Mouse (Mus musculus): ENCODE measurements around the gene Lrmp.
"Not testable (repeated sequence)": the region's sequence is repeated elsewhere in the genome, so short reads cannot be mapped to it uniquely, and the experiment has no call there.

Lrmp gene

GRCm38 (mm10) chr6:145091998-145092397 is 23.5 kb upstream of the Lrmp start:
- H3K4me1 ChIP-seq (replicated peaks; ENCODE audit: low read depth, low read length), result peaks cover 57% of the 10 kb centered on the region
- H3K9me3 ChIP-seq (ENCODE audit: low read length), result no peaks in the 10 kb centered on the region
- 0 out of 2 replicates have a peak overlapping the region, but pooled peaks have one; percentile 5 for H3K4me3 ChIP-seq (replicated peaks; ENCODE audit: low read length)
- H3K36me3 ChIP-seq (ENCODE audit: insufficient read depth, low read length), result no peaks in the 10 kb centered on the region
- H3K27me3 ChIP-seq (ENCODE audit: insufficient read depth, low read length), result no peaks in the 10 kb centered on the region
- TF ChIP-seq POU5F1 (IDR thresholded peaks at IDR 0.05; ENCODE audit: borderline replicate concordance, low read length) (no peak), CTCF (conservative IDR thresholded peaks at IDR 0.05; ENCODE audit: low read length) (no peak), NANOG (IDR thresholded peaks at IDR 0.05; ENCODE audit: borderline replicate concordance, low read length) (no peak)

DNA sequence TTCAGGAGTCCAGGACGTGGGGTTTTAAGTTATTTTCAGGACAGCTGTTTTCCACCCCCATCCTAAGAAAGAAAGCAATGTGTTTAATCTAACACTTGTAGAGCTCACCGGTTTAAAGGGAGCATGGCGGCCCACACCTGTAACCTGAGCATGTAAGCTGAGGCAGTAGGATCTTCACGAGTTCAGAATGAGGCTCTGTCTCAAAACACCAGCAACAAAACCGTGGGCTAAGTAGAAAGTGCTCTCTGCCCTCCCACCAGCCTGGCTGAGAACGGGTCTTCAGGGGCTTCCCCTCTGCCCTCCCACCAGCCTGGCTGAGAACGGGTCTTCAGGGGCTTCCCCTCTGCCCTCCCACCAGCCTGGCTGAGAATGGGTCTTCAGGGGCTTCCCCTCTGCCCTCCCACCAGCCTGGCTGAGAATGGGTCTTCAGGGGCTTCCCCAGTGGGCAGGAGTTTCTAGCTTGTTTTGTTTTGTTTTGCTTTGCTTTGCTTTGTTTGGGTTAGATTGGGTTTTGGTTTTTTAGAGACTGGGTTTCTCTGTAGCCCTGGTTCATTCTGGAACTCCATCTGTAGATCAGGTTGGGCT is 22.3 kb upstream of the Lrmp start:
- H3K27me3 ChIP-seq (ENCODE audit: insufficient read depth, low read length), result not testable (repeated sequence)

GRCm38 (mm10) chr6:145094431-145094830 is 21.0 kb upstream of the Lrmp start:
- peaks cover 5% of the 10 kb centered on the region for H3K9me3 ChIP-seq (ENCODE audit: low read length)
- no peak for TF ChIP-seq CTCF (conservative IDR thresholded peaks at IDR 0.05; ENCODE audit: low read length)
- TF ChIP-seq NANOG (IDR thresholded peaks at IDR 0.05; ENCODE audit: borderline replicate concordance, low read length), result no peak
- no peak for TF ChIP-seq POU5F1 (IDR thresholded peaks at IDR 0.05; ENCODE audit: borderline replicate concordance, low read length)
- no peaks in the 10 kb centered on the region for H3K36me3 ChIP-seq (ENCODE audit: insufficient read depth, low read length)
- H3K27me3 ChIP-seq (ENCODE audit: insufficient read depth, low read length), result no peaks in the 10 kb centered on the region
- H3K4me3 ChIP-seq (replicated peaks; ENCODE audit: low read length), result 0 out of 2 replicates have a peak overlapping the region, but pooled peaks have one; percentile 2
- H3K4me1 ChIP-seq (replicated peaks; ENCODE audit: low read depth, low read length), result peaks cover 50% of the 10 kb centered on the region

More for the DNA sequence above, 22.3 kb upstream of the Lrmp start:
- H3K9me3 ChIP-seq (ENCODE audit: low read length); H3K4me3 ChIP-seq (replicated peaks; ENCODE audit: low read length); H3K36me3 ChIP-seq (ENCODE audit: insufficient read depth, low read length): not testable (repeated sequence)
- H3K4me1 ChIP-seq (replicated peaks; ENCODE audit: low read depth, low read length), result peaks cover 57% of the 10 kb centered on the region

DNA sequence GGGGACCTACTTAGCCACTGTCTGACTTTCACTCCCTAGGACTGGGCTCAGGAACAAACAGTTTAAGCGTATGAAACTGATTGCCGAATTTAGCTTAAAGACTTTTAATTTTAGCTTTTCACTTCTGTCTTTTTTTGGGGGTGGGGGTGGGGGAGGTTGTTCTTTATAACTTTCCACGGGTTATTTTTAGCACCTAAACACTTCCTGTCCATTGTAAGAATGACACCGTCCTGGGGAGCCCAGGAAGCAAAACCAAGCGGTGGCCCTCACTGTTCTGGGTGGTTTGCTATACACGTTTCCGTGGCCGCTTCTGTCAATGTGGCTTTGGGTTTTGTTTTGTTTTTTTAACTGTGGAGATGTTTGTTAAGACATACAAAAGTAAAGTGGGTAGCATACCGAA is 14.5 kb upstream of the Lrmp start:
- TF ChIP-seq POU5F1 (IDR thresholded peaks at IDR 0.05; ENCODE audit: borderline replicate concordance, low read length) (no peak), CTCF (conservative IDR thresholded peaks at IDR 0.05; ENCODE audit: low read length) (no peak), NANOG (IDR thresholded peaks at IDR 0.05; ENCODE audit: borderline replicate concordance, low read length) (no peak)
- H3K4me1 ChIP-seq (replicated peaks; ENCODE audit: low read depth, low read length), result peaks cover 34% of the 10 kb centered on the region
- H3K36me3 ChIP-seq (ENCODE audit: insufficient read depth, low read length), result no peaks in the 10 kb centered on the region
- peaks cover 5% of the 10 kb centered on the region for H3K9me3 ChIP-seq (ENCODE audit: low read length)
- H3K27me3 ChIP-seq (ENCODE audit: insufficient read depth, low read length), result no peaks in the 10 kb centered on the region
- H3K4me3 ChIP-seq (replicated peaks; ENCODE audit: low read length), result peak overlapping the region; percentile 37

DNA sequence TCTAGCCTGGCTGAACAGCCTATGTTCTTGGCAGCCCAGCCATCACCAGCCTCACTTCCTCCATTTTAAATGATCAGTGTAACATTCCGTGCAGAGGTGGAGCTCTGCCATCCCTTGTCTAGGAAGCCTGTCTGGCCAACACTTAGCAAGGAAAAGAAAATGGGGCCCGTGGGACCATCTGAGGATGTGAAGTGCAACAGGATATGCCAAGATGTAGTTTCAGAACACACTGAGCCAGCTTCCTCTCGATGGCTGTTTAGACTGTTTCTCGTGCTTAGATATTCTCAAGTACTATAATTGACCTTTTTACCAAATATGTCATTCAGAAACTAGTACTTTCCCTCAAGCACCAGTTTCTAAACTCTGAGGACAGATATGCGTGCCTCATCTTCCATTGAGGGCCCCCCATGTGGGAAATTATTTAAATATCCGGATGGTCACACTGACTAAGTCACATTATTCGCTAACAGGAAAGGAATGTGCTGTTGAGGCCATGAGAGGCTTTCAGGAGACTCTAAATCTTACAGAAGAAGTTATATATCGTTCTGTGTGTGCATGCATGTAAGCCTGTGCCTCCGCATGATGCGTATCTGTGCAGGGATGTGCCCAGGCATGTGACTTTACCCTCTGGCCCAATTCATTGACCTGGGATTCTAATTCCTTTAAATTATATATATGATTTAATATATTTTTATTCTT is 11.1 kb upstream of the Lrmp start:
- H3K4me3 ChIP-seq (replicated peaks; ENCODE audit: low read length), result no peak overlapping the region
- H3K27me3 ChIP-seq (ENCODE audit: insufficient read depth, low read length), result no peaks in the 10 kb centered on the region
- TF ChIP-seq POU5F1 (IDR thresholded peaks at IDR 0.05; ENCODE audit: borderline replicate concordance, low read length) (no peak), NANOG (IDR thresholded peaks at IDR 0.05; ENCODE audit: borderline replicate concordance, low read length) (no peak), CTCF (conservative IDR thresholded peaks at IDR 0.05; ENCODE audit: low read length) (no peak)
- no peaks in the 10 kb centered on the region for H3K36me3 ChIP-seq (ENCODE audit: insufficient read depth, low read length)
- no peaks in the 10 kb centered on the region for H3K9me3 ChIP-seq (ENCODE audit: low read length)
- peaks cover 46% of the 10 kb centered on the region for H3K4me1 ChIP-seq (replicated peaks; ENCODE audit: low read depth, low read length)

GRCm38 (mm10) chr6:145105439-145105838 is 10.0 kb upstream of the Lrmp start:
- Histone ChIP-seq H3K4me1 (replicated peaks; ENCODE audit: low read depth, low read length) (peaks cover 42% of the 10 kb centered on the region), H3K4me3 (replicated peaks; ENCODE audit: low read length) (peak overlapping the region; percentile 43; the same call in 1 of the 2 replicates), H3K27me3 (ENCODE audit: insufficient read depth, low read length) (no peaks in the 10 kb centered on the region), H3K36me3 (ENCODE audit: insufficient read depth, low read length) (no peaks in the 10 kb centered on the region), H3K9me3 (ENCODE audit: low read length) (no peaks in the 10 kb centered on the region)
- TF ChIP-seq POU5F1 (IDR thresholded peaks at IDR 0.05; ENCODE audit: borderline replicate concordance, low read length), result no peak
- no peak for TF ChIP-seq NANOG (IDR thresholded peaks at IDR 0.05; ENCODE audit: borderline replicate concordance, low read length)
- TF ChIP-seq CTCF (conservative IDR thresholded peaks at IDR 0.05; ENCODE audit: low read length), result no peak

GRCm38 (mm10) chr6:145106163-145106842 is 9.2 kb upstream of the Lrmp start:
- no peaks in the 10 kb centered on the region for H3K36me3 ChIP-seq (ENCODE audit: insufficient read depth, low read length)
- TF ChIP-seq POU5F1 (IDR thresholded peaks at IDR 0.05; ENCODE audit: borderline replicate concordance, low read length) (no peak), NANOG (IDR thresholded peaks at IDR 0.05; ENCODE audit: borderline replicate concordance, low read length) (no peak), CTCF (conservative IDR thresholded peaks at IDR 0.05; ENCODE audit: low read length) (no peak)
- H3K4me1 ChIP-seq (replicated peaks; ENCODE audit: low read depth, low read length), result peaks cover 39% of the 10 kb centered on the region
- H3K27me3 ChIP-seq (ENCODE audit: insufficient read depth, low read length), result no peaks in the 10 kb centered on the region
- no peaks in the 10 kb centered on the region for H3K9me3 ChIP-seq (ENCODE audit: low read length)
- 0 out of 2 replicates have a peak overlapping the region, but pooled peaks have one; percentile 3 for H3K4me3 ChIP-seq (replicated peaks; ENCODE audit: low read length)

- Histone ChIP-seq H3K4me3 (replicated peaks; ENCODE audit: low read length) (no peak overlapping the region), H3K36me3 (ENCODE audit: insufficient read depth, low read length) (no peaks in the 10 kb centered on the region), H3K27me3 (ENCODE audit: insufficient read depth, low read length) (no peaks in the 10 kb centered on the region), H3K9me3 (ENCODE audit: low read length) (no peaks in the 10 kb centered on the region), H3K4me1 (replicated peaks; ENCODE audit: low read depth, low read length) (peaks cover 42% of the 10 kb centered on the region)
- no peak for TF ChIP-seq CTCF (conservative IDR thresholded peaks at IDR 0.05; ENCODE audit: low read length)
- no peak for TF ChIP-seq NANOG (IDR thresholded peaks at IDR 0.05; ENCODE audit: borderline replicate concordance, low read length)
- TF ChIP-seq POU5F1 (IDR thresholded peaks at IDR 0.05; ENCODE audit: borderline replicate concordance, low read length), result no peak
These were observed 4.7 kb upstream of the Lrmp start for GRCm38 (mm10) chr6:145110786-145111185.
